Mouse (Mus musculus) olfactory bulb, adult 2 months (tissue): ENCODE results near the gene Ryr2.

Experiments
- CTCF ChIP-seq: fragments of 200-500 bp; IDR thresholded peaks from 2 replicates; pipeline ENCODE4 v1.5.1; 2012; ENCODE audit warnings: low read depth, mild to moderate bottlenecking, low read length, moderate library complexity; ENCODE audit not compliant: insufficient read depth
- POLR2A ChIP-seq: fragments of 200-500 bp; IDR thresholded peaks from 2 replicates; pipeline ENCODE4 v1.6.1; 2012; ENCODE audit warnings: mild to moderate bottlenecking, low read depth, low read length, moderate library complexity; ENCODE audit not compliant: insufficient read depth

DNA sequence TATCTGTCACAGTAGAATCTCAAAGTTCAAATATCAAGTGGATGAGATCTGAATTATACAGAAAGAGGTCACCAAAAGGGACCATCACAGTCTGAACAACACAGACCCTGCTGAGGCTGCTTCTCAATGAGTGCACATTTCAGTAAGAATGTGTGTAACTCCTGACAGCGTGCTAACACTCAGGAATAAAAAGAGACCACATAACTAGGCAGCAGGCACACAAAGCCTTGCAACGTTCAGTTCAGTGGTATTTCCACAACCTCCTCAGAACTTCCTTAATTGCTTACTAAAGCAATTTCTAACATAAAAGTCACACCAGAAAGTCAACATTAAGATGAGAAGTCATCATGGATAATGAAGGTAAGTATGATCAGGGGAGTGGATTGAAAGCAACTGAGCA is 206.1 kb downstream of the Ryr2 start:
- TF ChIP-seq CTCF = no peak
- TF ChIP-seq POLR2A = no peak
